Mouse (Mus musculus) brown adipose tissue, adult 24 weeks (tissue): ENCODE data around the gene Pbx3. TPM values are rescaled to one million over a fixed set of nuclear protein-coding genes. Genes with fewer than 3 reads are reported as not detected.

ENCODE experiments used
- H3K27ac ChIP-seq: fragments of 200-500 bp; replicated peaks from 2 replicates; pipeline ENCODE4 v1.5.1; 2012; ENCODE audit warnings: low read depth, mild to moderate bottlenecking, low read length
- H3K4me1 ChIP-seq: fragments of 200-500 bp; 2 replicates; pipeline ENCODE4 v1.6.1; 2012; ENCODE audit warnings: low read length, mixed read lengths; ENCODE audit not compliant: control insufficient read depth, insufficient read depth, insufficient read length
- H3K4me3 ChIP-seq: fragments of 200-500 bp; 2 replicates; pipeline ENCODE4 v1.5.1; 2012; ENCODE audit warnings: low read depth, mild to moderate bottlenecking, low read length, moderate library complexity; ENCODE audit not compliant: insufficient read depth
- polyA plus RNA-seq: library from polyadenylated mRNA; stranded (reverse); fragments of >200 nt; gene quantifications from 2 replicates; pipeline ENCODE4 v1.2.4, GENCODE M21; 2012; ENCODE audit not compliant: missing spikeins, insufficient read depth, insufficient read length

The Pbx3 gene
- polyA plus RNA-seq, 1 experiment, result 3.8 TPM

GRCm38 (mm10) chr2:34219150-34219549 lies 153.8 kb downstream of the Pbx3 start:
- H3K4me3 ChIP-seq, result no peak overlapping the region

GRCm38 (mm10) chr2:34217596-34217995 lies 155.3 kb downstream of the Pbx3 start:
- Histone ChIP-seq H3K27ac (no peak overlapping the region), H3K4me3 (no peak overlapping the region)

More at GRCm38 (mm10) chr2:34219150-34219549, 153.8 kb downstream of the Pbx3 start:
- no peak overlapping the region for H3K27ac ChIP-seq
- H3K4me1 ChIP-seq, result no peaks in the 10 kb centered on the region

GRCm38 (mm10) chr2:34215496-34215895 lies 157.4 kb downstream of the Pbx3 start:
- Histone ChIP-seq H3K4me1 (no peaks in the 10 kb centered on the region), H3K27ac (no peak overlapping the region), H3K4me3 (no peak overlapping the region)

More at GRCm38 (mm10) chr2:34217596-34217995, 155.3 kb downstream of the Pbx3 start:
- H3K4me1 ChIP-seq, result no peaks in the 10 kb centered on the region

GRCm38 (mm10) chr2:34212418-34212817 lies 160.5 kb downstream of the Pbx3 start:
- Histone ChIP-seq H3K4me1 (no peaks in the 10 kb centered on the region), H3K27ac (no peak overlapping the region), H3K4me3 (no peak overlapping the region)

- Histone ChIP-seq H3K4me1 (no peaks in the 10 kb centered on the region), H3K4me3 (no peak overlapping the region), H3K27ac (no peak overlapping the region)
These were observed 168.1 kb downstream of the Pbx3 start for GRCm38 (mm10) chr2:34204797-34205196.

GRCm38 (mm10) chr2:34204325-34204724 lies 168.6 kb downstream of the Pbx3 start:
- no peaks in the 10 kb centered on the region for H3K4me1 ChIP-seq
- H3K4me3 ChIP-seq, result no peak overlapping the region
- no peak overlapping the region for H3K27ac ChIP-seq

GRCm38 (mm10) chr2:34193870-34194820 lies 178.8 kb downstream of the Pbx3 start:
- H3K4me1 ChIP-seq, result no peaks in the 10 kb centered on the region
- H3K4me3 ChIP-seq, result no peak overlapping the region
- no peak overlapping the region for H3K27ac ChIP-seq

- Histone ChIP-seq H3K4me3 (no peak overlapping the region), H3K4me1 (no peaks in the 10 kb centered on the region), H3K27ac (no peak overlapping the region)
These were observed 179.7 kb downstream of the Pbx3 start for GRCm38 (mm10) chr2:34193276-34193675.

- no peak overlapping the region for H3K27ac ChIP-seq
- H3K4me1 ChIP-seq, result no peaks in the 10 kb centered on the region
- no peak overlapping the region for H3K4me3 ChIP-seq
These were observed 185.6 kb downstream of the Pbx3 start for GRCm38 (mm10) chr2:34187366-34187765.

- Histone ChIP-seq H3K27ac (no peak overlapping the region), H3K4me3 (no peak overlapping the region), H3K4me1 (no peaks in the 10 kb centered on the region)
These were observed 191.3 kb downstream of the Pbx3 start for GRCm38 (mm10) chr2:34181600-34181999.

GRCm38 (mm10) chr2:34179299-34179698 lies 193.6 kb downstream of the Pbx3 start:
- Histone ChIP-seq H3K4me3 (no peak overlapping the region), H3K4me1 (no peaks in the 10 kb centered on the region), H3K27ac (no peak overlapping the region)

GRCm38 (mm10) chr2:34178653-34179052 lies 194.3 kb downstream of the Pbx3 start:
- Histone ChIP-seq H3K4me3 (no peak overlapping the region), H3K4me1 (no peaks in the 10 kb centered on the region), H3K27ac (no peak overlapping the region)

- Histone ChIP-seq H3K4me1 (no peaks in the 10 kb centered on the region), H3K27ac (no peak overlapping the region)
These were observed 202.5 kb downstream of the Pbx3 start for GRCm38 (mm10) chr2:34170424-34170823.

GRCm38 (mm10) chr2:34169626-34170025 lies 203.3 kb downstream of the Pbx3 start:
- Histone ChIP-seq H3K4me1 (no peaks in the 10 kb centered on the region), H3K27ac (no peak overlapping the region), H3K4me3 (no peak overlapping the region)

More at GRCm38 (mm10) chr2:34170424-34170823, 202.5 kb downstream of the Pbx3 start:
- no peak overlapping the region for H3K4me3 ChIP-seq

- Histone ChIP-seq H3K27ac (no peak overlapping the region), H3K4me3 (no peak overlapping the region), H3K4me1 (no peaks in the 10 kb centered on the region)
These were observed 204.8 kb downstream of the Pbx3 start for GRCm38 (mm10) chr2:34168191-34168590.

- Histone ChIP-seq H3K4me1 (no peaks in the 10 kb centered on the region), H3K4me3 (no peak overlapping the region), H3K27ac (no peak overlapping the region)
These were observed 210.5 kb downstream of the Pbx3 start for GRCm38 (mm10) chr2:34162484-34162883.
